Mouse (Mus musculus) cortical plate, adult 2 months (tissue): ENCODE data around the gene Uts2b.

Experiments used
- CTCF ChIP-seq: fragments of 200-500 bp; IDR thresholded peaks from 2 replicates; pipeline ENCODE4 v1.5.1; 2011; ENCODE audit warnings: mild to moderate bottlenecking, control low read depth, low read length; ENCODE audit not compliant: insufficient read depth; ENCODE audit errors: extremely low read depth
- POLR2A ChIP-seq: fragments of 200-500 bp; IDR thresholded peaks from 2 replicates; pipeline ENCODE4 v1.6.1; 2011; ENCODE audit warnings: mild to moderate bottlenecking, low read length, control low read depth; ENCODE audit not compliant: insufficient read depth; ENCODE audit errors: extremely low read depth

GRCm38 (mm10) chr16:27399026-27399718 lies 29.1 kb upstream of the Uts2b start:
- no peak for TF ChIP-seq POLR2A
- TF ChIP-seq CTCF = no peak
